Mouse (Mus musculus): ENCODE measurements around the gene Kcnj2.

DNA sequence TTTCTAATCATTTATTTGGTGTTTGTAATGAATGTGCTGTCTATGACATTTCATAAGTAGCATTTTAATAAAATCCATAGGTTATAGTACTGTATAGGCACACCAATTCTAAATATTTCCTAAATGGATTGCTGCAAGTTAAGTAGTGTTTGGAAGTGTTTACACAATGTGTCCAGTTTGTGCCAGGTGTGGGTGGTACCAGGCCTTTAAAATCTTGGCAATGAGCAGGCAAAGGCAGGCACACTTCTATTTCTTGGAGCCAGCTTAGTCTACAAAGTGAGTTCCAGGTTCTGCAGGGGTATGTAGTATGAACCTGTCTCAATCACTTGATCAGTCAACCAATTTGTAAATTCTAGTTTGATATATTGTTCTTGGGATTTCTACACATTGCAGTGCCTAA, 22.3 kb downstream of the Kcnj2 start:
- TF ChIP-seq GATA1 (IDR thresholded peaks at IDR 0.05; ENCODE audit: borderline replicate concordance, low read length) (no peak), TAL1 (conservative IDR thresholded peaks at IDR 0.05; ENCODE audit: low read depth, low read length) (no peak)

Data from G1E (cell line).